Mouse (Mus musculus) intestine, embryonic 14.5 days (tissue): ENCODE measurements around the gene Ube2t. TPM values are rescaled to one million over a fixed set of nuclear protein-coding genes. Genes with fewer than 3 reads are reported as not detected.

ENCODE experiments used
- ATAC-seq: fragments of 200-750 bp; cut with Nextera tagmentation; replicated peaks from 2 replicates; pipeline ENCODE4 v1.8.0; 2017; ENCODE audit warnings: low read depth, moderate number of reproducible peaks, moderate TSS enrichment, moderate library complexity; ENCODE audit not compliant: low FRiP score, low TSS enrichment
- DNase-seq: peaks from one replicate; pipeline ENCODE4 v3.0.0-alpha.2; 2018; ENCODE audit warnings: low spot score
- H3K27ac ChIP-seq: fragments of 300-500 bp; sonication (generic); 2 replicates; pipeline ENCODE4 v1.5.1; 2014; ENCODE audit warnings: low read depth, mild to moderate bottlenecking, control low read depth
- H3K27me3 ChIP-seq: fragments of 300-500 bp; sonication (generic); replicated peaks from 2 replicates; pipeline ENCODE4 v1.6.1; 2014; ENCODE audit warnings: low read length, control low read depth; ENCODE audit not compliant: control insufficient read depth, insufficient read depth
- H3K36me3 ChIP-seq: fragments of 300-500 bp; sonication (generic); 2 replicates; pipeline ENCODE4 v1.6.1; 2014; ENCODE audit warnings: low read length, control low read depth; ENCODE audit not compliant: control insufficient read depth, insufficient read depth
- H3K4me1 ChIP-seq: fragments of 300-500 bp; sonication (generic); replicated peaks from 2 replicates; pipeline ENCODE4 v1.6.1; 2014; ENCODE audit warnings: low read length, control low read depth, mixed read lengths; ENCODE audit not compliant: control insufficient read depth, insufficient read depth
- H3K4me2 ChIP-seq: fragments of 300-500 bp; sonication (generic); 2 replicates; pipeline ENCODE4 v1.6.1; 2014; ENCODE audit warnings: low read length
- H3K4me3 ChIP-seq: fragments of 300-500 bp; sonication (generic); 2 replicates; pipeline ENCODE4 v1.5.1; 2014; ENCODE audit warnings: low read depth, low read length, control low read depth, mixed read lengths
- H3K9ac ChIP-seq: fragments of 300-500 bp; sonication (generic); 2 replicates; pipeline ENCODE4 v1.6.1; 2014; ENCODE audit warnings: mild to moderate bottlenecking, low read length
- H3K9me3 ChIP-seq: fragments of 300-500 bp; sonication (generic); 2 replicates; pipeline ENCODE4 v1.6.1; 2016; ENCODE audit warnings: low read length, control low read depth; ENCODE audit not compliant: control insufficient read depth
- WGBS: fragments of 180-500 bp; shearing (Covaris S2); extraction: QIAGEN DNeasy Blood & Tissue Kit; methylation state at CpG from one replicate; pipeline ENCODE4 v1.1.7; 2014; 5-methylcytosine and 5-hydroxymethylcytosine counted together
- polyA plus RNA-seq: library from polyadenylated mRNA; unstranded; fragments of >200 nt; fragmentation: Nextera tagmentation; extraction: Ambion mirVana; gene quantifications from 2 replicates; pipeline ENCODE4 v1.2.1, GENCODE M21; 2014

Gene Ube2t
- polyA plus RNA-seq, 1 experiment from 2014 or later = 32.9 TPM

GRCm38 (mm10) chr1:134947590-134947989 lies 14.8 kb upstream of the Ube2t start:
- Histone ChIP-seq H3K9me3 (no peaks in the 10 kb centered on the region), H3K4me2 (no peak overlapping the region), H3K4me3 (no peak overlapping the region), H3K9ac (no peak overlapping the region), H3K27me3 (no peaks in the 10 kb centered on the region), H3K4me1 (no peaks in the 10 kb centered on the region), H3K27ac (no peak overlapping the region), H3K36me3 (0 out of 2 replicates have a peak, but pooled peaks cover 4% of the 10 kb centered on the region)
- DNase-seq (no peak), ATAC-seq (no peak)
- WGBS = 93% methylated on average over 7 of the region's 7 CpGs

- no peak for DNase-seq
- no peak overlapping the region for H3K9ac ChIP-seq
- H3K9me3 ChIP-seq = no peaks in the 10 kb centered on the region
- WGBS = 86% methylated on average over 3 of the region's 3 CpGs
- no peak overlapping the region for H3K27ac ChIP-seq
- no peak overlapping the region for H3K4me3 ChIP-seq
- 0 out of 2 replicates have a peak, but pooled peaks cover 4% of the 10 kb centered on the region for H3K36me3 ChIP-seq
- H3K4me1 ChIP-seq = peaks cover 8% of the 10 kb centered on the region; the same call in 1 of the 2 replicates
- H3K27me3 ChIP-seq = no peaks in the 10 kb centered on the region
- no peak for ATAC-seq
- no peak overlapping the region for H3K4me2 ChIP-seq
Measured at GRCm38 (mm10) chr1:134949946-134950345, 12.4 kb upstream of the Ube2t start.

GRCm38 (mm10) chr1:134955050-134955636 lies 7.2 kb upstream of the Ube2t start:
- H3K36me3 ChIP-seq = 0 out of 2 replicates have a peak, but pooled peaks cover 4% of the 10 kb centered on the region
- ATAC-seq (peak; percentile 41), DNase-seq (no peak)
- peak overlapping the region; percentile 61 for H3K4me2 ChIP-seq
- peak overlapping the region; percentile 64 for H3K4me3 ChIP-seq
- H3K27ac ChIP-seq = peak overlapping the region; percentile 77
- no peaks in the 10 kb centered on the region for H3K9me3 ChIP-seq
- peaks cover 11% of the 10 kb centered on the region; the same call in 1 of the 2 replicates for H3K4me1 ChIP-seq
- WGBS = 3% methylated on average over 16 of the region's 16 CpGs
- H3K27me3 ChIP-seq = no peaks in the 10 kb centered on the region
- H3K9ac ChIP-seq = peak overlapping the region; percentile 79

- Histone ChIP-seq H3K9me3 (no peaks in the 10 kb centered on the region), H3K36me3 (0 out of 2 replicates have a peak, but pooled peaks cover 2% of the 10 kb centered on the region), H3K4me3 (peak within 1 kb of the TSS; percentile 64), H3K9ac (peak within 1 kb of the TSS; percentile 79), H3K4me1 (peaks cover 11% of the 10 kb centered on the region; the same call in 1 of the 2 replicates), H3K27ac (peak within 1 kb of the TSS; percentile 77), H3K27me3 (no peaks in the 10 kb centered on the region), H3K4me2 (peak within 1 kb of the TSS; percentile 61)
- ATAC-seq (peak; percentile 98), DNase-seq (peak; percentile 94)
- WGBS = under 1% methylated on average over 39 of the region's 39 CpGs
Measured at GRCm38 (mm10) chr1:134955637-134956176, 6.7 kb upstream of the Ube2t start, which contains the start of gene Ppp1r12b. Gene Ppp1r12b, minus strand, starts transcription at chr1:134955942.

- no peak overlapping the region for H3K4me2 ChIP-seq
- peaks cover 3% of the 10 kb centered on the region; the same call in 1 of the 2 replicates for H3K4me1 ChIP-seq
- 49% methylated on average over 7 of the region's 7 CpGs for WGBS
- no peaks in the 10 kb centered on the region for H3K36me3 ChIP-seq
- no peak overlapping the region for H3K4me3 ChIP-seq
- ATAC-seq (no peak), DNase-seq (no peak)
- no peak overlapping the region for H3K27ac ChIP-seq
- H3K9me3 ChIP-seq = no peaks in the 10 kb centered on the region
- no peak overlapping the region for H3K9ac ChIP-seq
- H3K27me3 ChIP-seq = no peaks in the 10 kb centered on the region
Measured at GRCm38 (mm10) chr1:134960634-134961033, 1.7 kb upstream of the Ube2t start.

- peak overlapping the region; percentile 60 for H3K9ac ChIP-seq
- 3% methylated on average over 11 of the region's 11 CpGs for WGBS
- H3K27me3 ChIP-seq = no peaks in the 10 kb centered on the region
- DNase-seq (no peak), ATAC-seq (no peak)
- 0 out of 2 replicates have a peak, but pooled peaks cover 7% of the 10 kb centered on the region for H3K36me3 ChIP-seq
- peak overlapping the region; percentile 78 for H3K4me3 ChIP-seq
- peak overlapping the region; percentile 81 for H3K4me2 ChIP-seq
- H3K27ac ChIP-seq = no peak overlapping the region
- no peaks in the 10 kb centered on the region for H3K9me3 ChIP-seq
- peaks cover 3% of the 10 kb centered on the region; the same call in 1 of the 2 replicates for H3K4me1 ChIP-seq
Measured at GRCm38 (mm10) chr1:134962821-134963220, 456 bp downstream of the Ube2t start.

- no peaks in the 10 kb centered on the region for H3K9me3 ChIP-seq
- peaks cover 33% of the 10 kb centered on the region for H3K36me3 ChIP-seq
- H3K4me1 ChIP-seq = peaks cover 3% of the 10 kb centered on the region; the same call in 1 of the 2 replicates
- no peak overlapping the region for H3K4me3 ChIP-seq
- H3K4me2 ChIP-seq = no peak overlapping the region
- no peak for DNase-seq
- no peaks in the 10 kb centered on the region for H3K27me3 ChIP-seq
- no peak for ATAC-seq
- 95% methylated on average over 2 of the region's 2 CpGs for WGBS
- no peak overlapping the region for H3K9ac ChIP-seq
- no peak overlapping the region for H3K27ac ChIP-seq
Measured at GRCm38 (mm10) chr1:134965430-134965829, 3.1 kb downstream of the Ube2t start.

- Histone ChIP-seq H3K27ac (no peak overlapping the region), H3K9ac (no peak overlapping the region), H3K36me3 (peaks cover 48% of the 10 kb centered on the region), H3K27me3 (no peaks in the 10 kb centered on the region), H3K9me3 (no peaks in the 10 kb centered on the region), H3K4me1 (0 out of 2 replicates have a peak, but pooled peaks cover 10% of the 10 kb centered on the region), H3K4me3 (no peak overlapping the region), H3K4me2 (no peak overlapping the region)
- DNase-seq (no peak), ATAC-seq (no peak)
- 74% methylated on average over 1 of the region's 1 CpGs for WGBS
Measured at GRCm38 (mm10) chr1:134972920-134973319, 10.6 kb downstream of the Ube2t start.
